Mouse (Mus musculus): Measurements from ENCODE around the gene Cldn15.

DNA sequence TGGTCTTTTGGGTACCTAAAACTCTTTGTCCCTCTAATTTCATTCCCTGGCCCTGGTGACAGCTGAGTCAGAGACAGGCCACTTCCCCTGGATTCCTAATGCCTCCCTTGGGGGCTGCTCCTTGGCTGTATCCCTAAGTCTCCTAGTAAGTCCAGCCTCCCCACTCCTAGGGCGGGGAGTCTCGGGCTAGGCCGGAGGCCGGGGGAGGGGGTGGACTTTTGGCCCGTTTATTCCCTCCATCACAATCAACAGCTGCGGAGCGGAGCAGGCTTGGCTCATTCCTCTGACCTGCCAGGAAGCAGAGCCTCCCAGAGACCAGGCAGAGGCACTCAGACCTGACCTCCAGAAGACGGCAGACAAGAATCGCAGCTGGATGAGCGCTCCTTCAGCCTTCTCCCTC lies 1.2 kb downstream of the Cldn15 start:
- TF ChIP-seq CTCF (IDR thresholded peaks at IDR 0.05; ENCODE audit: extremely low read depth, insufficient read depth, insufficient read length, insufficient replicate concordance) (no peak), POLR2A (IDR thresholded peaks at IDR 0.05; ENCODE audit: low read depth, low read length) (no peak)

All from spleen, adult 2 months (tissue).